Mouse (Mus musculus): Measurements from ENCODE around the gene Gm5678. TPM values are rescaled to one million over a fixed set of nuclear protein-coding genes. Genes with fewer than 3 reads are reported as not detected.

The Gm5678 gene
- polyA plus RNA-seq, 1 experiment from 2014 or later: not detected

DNA sequence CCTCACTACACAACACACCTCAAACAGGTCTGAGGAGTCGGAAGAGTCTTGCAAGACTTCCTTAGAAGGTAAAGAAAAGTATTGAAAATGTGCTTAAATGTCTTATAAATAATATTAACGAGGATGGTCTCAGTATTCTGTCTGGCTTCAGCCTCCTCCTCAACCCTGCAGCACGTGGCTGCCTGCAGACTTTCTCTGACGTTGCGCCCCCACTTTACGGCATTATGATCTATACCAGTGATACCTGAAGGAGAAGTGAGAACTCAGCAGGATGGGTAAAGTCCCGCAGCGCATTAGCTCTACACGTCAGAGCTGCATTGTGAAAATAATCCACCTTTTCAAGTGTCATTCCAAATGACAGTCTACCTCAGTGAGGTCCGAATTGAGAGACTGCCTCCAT, 33.4 kb upstream of the Gm5678 start:
- WGBS: 92% methylated on average over 10 of the region's 10 CpGs
- ATAC-seq: no peak
- H3K4me1 ChIP-seq (replicated peaks): no peaks in the 10 kb centered on the region

DNA sequence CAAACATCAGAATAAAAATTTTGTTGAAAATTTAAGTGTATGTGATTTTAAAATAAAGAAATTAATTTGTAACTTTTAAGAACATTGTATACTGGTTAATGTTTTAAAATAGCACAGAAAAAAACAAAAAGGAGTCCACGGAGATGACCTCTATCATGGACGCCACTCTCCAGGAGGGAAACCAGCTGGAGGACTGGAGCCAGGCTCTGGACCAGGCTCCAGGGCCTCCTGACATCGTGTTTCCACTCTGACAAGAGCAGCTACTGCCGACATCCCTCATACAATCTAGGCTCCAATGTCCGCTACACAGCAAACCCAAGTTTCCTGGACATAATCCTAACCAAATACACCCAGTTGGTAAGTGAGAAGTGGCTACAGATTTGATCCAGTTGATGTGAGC, 32.1 kb upstream of the Gm5678 start:
- no peak overlapping the region for H3K9ac ChIP-seq
- H3K9me3 ChIP-seq: no peaks in the 10 kb centered on the region
- no peak for ATAC-seq
- H3K36me3 ChIP-seq: no peaks in the 10 kb centered on the region; the same call in 1 of the 2 replicates
- no peaks in the 10 kb centered on the region for H3K4me1 ChIP-seq (replicated peaks)
- no peak overlapping the region for H3K27ac ChIP-seq
- 84% methylated on average over 5 of the region's 5 CpGs for WGBS
- no peak overlapping the region for H3K4me2 ChIP-seq (replicated peaks)
- H3K27me3 ChIP-seq (replicated peaks): no peaks in the 10 kb centered on the region
- no peak overlapping the region for H3K4me3 ChIP-seq (replicated peaks)

More for the DNA sequence above, 33.4 kb upstream of the Gm5678 start:
- no peaks in the 10 kb centered on the region for H3K9me3 ChIP-seq
- H3K27me3 ChIP-seq (replicated peaks): no peaks in the 10 kb centered on the region
- H3K4me3 ChIP-seq (replicated peaks): no peak overlapping the region
- no peak overlapping the region for H3K27ac ChIP-seq
- H3K4me2 ChIP-seq (replicated peaks): no peak overlapping the region
- peaks cover 4% of the 10 kb centered on the region; the same call in 1 of the 2 replicates for H3K36me3 ChIP-seq
- H3K9ac ChIP-seq: no peak overlapping the region

DNA sequence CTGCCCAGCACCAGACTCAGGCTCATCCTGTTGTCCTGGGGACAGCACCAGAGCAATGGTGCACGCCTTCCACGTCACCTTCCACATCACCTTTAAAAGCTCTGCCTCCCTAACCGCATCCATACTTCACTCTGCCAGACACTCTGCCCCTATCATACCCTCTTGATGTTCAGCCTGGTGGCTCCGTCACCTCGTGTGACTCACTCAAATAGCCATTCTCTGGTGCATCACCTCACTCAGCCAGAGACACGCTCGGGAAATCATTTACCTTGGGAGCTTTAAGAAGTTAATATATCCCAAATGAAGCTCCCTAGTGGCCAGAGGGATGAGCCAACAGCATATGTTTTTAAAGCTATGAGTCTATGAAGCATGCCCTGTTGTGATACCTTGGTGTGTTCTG, 31.1 kb upstream of the Gm5678 start:
- Histone ChIP-seq H3K9me3 (no peaks in the 10 kb centered on the region), H3K9ac (no peak overlapping the region), H3K36me3 (no peaks in the 10 kb centered on the region; the same call in 1 of the 2 replicates), H3K27ac (no peak overlapping the region), H3K4me2 (replicated peaks) (no peak overlapping the region), H3K27me3 (replicated peaks) (no peaks in the 10 kb centered on the region), H3K4me1 (replicated peaks) (no peaks in the 10 kb centered on the region), H3K4me3 (replicated peaks) (no peak overlapping the region)
- ATAC-seq: no peak
- 89% methylated on average over 7 of the region's 7 CpGs for WGBS

DNA sequence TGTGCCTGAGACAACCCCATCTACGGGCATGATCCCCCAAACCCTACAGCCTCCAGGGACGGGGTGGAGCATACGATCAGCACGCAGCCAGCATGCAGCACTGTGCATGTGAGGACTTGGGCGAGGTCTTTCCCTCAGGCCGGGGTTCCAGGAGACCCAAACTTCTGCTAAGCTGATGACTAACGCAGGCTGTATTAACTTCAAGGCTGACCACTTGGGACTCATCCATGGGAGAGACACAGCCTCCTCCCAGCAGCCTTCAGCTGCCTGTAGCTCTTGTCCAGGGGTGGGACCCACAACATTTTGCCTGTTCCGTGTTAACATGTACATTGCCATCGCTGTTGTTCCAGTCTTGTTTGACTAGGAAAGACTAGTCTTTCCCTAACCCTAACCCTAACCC, 30.3 kb upstream of the Gm5678 start:
- H3K4me3 ChIP-seq (replicated peaks): no peak overlapping the region

DNA sequence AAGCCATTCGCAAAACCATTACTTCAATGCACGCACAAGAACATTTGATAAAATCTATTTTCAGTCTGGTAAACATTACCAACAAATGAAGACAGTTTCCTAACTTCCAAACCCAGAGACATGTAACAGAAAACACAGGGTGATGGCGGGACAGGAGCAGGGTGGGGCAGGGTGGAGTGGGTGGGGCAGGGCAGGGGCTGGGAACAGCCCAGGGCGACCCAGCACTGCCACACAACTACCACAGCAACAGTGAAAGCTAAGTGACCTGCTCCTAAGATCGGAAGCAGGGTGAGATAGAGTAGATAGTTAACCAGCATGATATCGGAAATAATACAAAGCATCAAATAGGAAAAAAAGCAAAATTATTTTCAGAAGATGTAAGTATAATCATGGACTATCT, 28.4 kb upstream of the Gm5678 start:
- Histone ChIP-seq H3K9ac (no peak overlapping the region), H3K4me1 (replicated peaks) (peaks cover 2% of the 10 kb centered on the region; the same call in 1 of the 2 replicates), H3K36me3 (no peaks in the 10 kb centered on the region; the same call in 1 of the 2 replicates), H3K9me3 (no peaks in the 10 kb centered on the region), H3K4me2 (replicated peaks) (no peak overlapping the region), H3K27ac (no peak overlapping the region), H3K4me3 (replicated peaks) (no peak overlapping the region), H3K27me3 (replicated peaks) (no peaks in the 10 kb centered on the region)
- WGBS: 83% methylated on average over 6 of the region's 6 CpGs
- no peak for ATAC-seq

More for the DNA sequence above, 30.3 kb upstream of the Gm5678 start:
- Histone ChIP-seq H3K27ac (no peak overlapping the region), H3K9me3 (no peaks in the 10 kb centered on the region), H3K9ac (no peak overlapping the region), H3K4me1 (replicated peaks) (no peaks in the 10 kb centered on the region), H3K4me2 (replicated peaks) (no peak overlapping the region), H3K27me3 (replicated peaks) (no peaks in the 10 kb centered on the region), H3K36me3 (no peaks in the 10 kb centered on the region; the same call in 1 of the 2 replicates)
- 90% methylated on average over 9 of the region's 9 CpGs for WGBS
- ATAC-seq: no peak

DNA sequence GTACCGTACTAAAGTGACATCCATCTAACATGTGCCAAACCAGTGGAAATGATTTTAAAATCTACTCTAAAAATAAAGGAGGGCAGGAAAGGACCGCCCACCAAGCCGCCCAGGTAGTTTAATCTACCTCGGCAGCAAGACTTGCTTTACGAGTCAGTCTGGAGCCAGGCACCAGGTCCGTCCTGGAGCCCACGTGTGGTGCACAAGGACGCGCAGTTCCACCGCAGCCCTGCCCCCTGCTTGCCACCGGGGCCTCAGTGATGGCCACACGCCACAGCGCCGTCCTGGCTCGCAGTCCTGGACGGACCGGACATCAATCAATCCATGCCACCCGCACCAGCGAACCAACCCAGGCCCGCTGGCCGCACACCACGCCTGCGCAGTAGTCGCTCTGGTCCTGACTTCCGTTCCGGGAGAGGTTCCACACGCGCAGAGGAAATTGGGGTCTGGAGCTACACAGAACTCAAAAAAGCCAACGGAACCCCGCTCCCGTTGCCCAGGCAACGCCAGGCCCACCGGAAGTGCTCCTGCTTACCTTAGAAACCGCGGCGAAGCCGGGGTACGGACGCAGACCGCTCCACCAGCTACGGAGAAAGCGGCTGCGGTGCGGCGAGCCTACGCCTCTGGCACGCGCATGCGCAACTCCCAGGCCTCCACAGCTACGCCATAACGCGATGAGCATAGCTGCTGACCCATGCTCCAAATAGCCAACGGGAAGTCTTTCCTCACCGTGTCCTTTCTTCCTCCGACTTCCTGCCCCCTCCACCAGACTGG, 24.3 kb upstream of the Gm5678 start, which contains the start of gene Setd4:
Gene Setd4, minus strand, starts transcription at position 625 of the 774 bp plus-strand sequence.
- Histone ChIP-seq H3K27me3 (replicated peaks) (no peaks in the 10 kb centered on the region), H3K27ac (peak within 1 kb of the TSS; percentile 91), H3K4me1 (replicated peaks) (peaks cover 7% of the 10 kb centered on the region; the same call in 1 of the 2 replicates), H3K9ac (peak within 1 kb of the TSS; percentile 75), H3K4me3 (replicated peaks) (peak within 1 kb of the TSS; percentile 72), H3K4me2 (replicated peaks) (peak within 1 kb of the TSS; percentile 89), H3K36me3 (no peaks in the 10 kb centered on the region), H3K9me3 (no peaks in the 10 kb centered on the region)
- 1% methylated on average over 55 of the region's 55 CpGs for WGBS
- peak; percentile 93 for ATAC-seq

DNA sequence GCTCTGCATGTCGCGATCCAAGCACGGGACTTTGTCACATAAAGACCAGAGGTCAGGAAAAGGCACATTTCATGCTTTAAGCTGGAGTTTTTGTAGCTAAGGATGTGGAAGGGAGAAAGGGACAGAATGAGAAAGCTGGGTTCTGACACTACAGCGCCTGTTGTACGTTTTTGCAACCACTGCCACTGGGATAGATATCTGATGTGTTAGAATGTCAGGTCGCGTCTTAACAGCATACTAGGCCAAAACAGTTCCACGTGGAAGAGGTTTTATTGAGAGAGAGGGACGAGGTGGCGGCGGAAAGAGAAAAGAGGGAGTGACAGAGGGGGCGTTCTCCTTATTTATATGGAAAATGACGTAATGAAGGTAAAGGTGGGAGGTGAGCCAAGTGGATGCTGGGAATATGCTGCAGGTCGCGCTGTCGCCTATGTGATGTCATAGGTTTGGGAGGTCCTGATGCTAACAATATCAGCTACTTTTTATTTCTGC, 23.4 kb upstream of the Gm5678 start:
- Histone ChIP-seq H3K9me3 (no peaks in the 10 kb centered on the region), H3K4me2 (replicated peaks) (peak overlapping the region; percentile 89), H3K27ac (peak overlapping the region; percentile 91), H3K9ac (peak overlapping the region; percentile 75), H3K4me1 (replicated peaks) (peaks cover 11% of the 10 kb centered on the region; the same call in 1 of the 2 replicates), H3K27me3 (replicated peaks) (no peaks in the 10 kb centered on the region), H3K36me3 (no peaks in the 10 kb centered on the region), H3K4me3 (replicated peaks) (peak overlapping the region; percentile 72)
- 6% methylated on average over 16 of the region's 16 CpGs for WGBS
- no peak for ATAC-seq

DNA sequence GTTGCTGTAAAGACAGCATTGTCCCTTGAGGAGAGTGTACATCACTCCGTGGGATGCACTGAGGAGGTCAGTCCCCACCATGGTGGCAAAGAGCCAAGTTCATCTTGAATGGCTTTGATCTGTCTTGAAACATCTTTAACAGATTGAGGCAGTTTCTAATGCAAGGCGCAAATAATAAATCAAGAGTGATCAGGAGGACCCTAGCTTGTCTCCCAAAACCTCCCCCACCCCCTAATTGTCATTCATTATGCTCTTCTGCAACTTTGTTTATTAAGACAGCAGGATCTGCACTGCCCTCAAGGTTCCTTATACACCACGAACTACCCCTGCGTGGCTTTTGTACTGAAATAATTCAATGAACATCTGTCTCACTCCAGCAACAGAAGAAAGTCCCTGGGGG, 22.3 kb upstream of the Gm5678 start, which contains the start of gene Cbr1:
Gene Cbr1, plus strand, starts transcription at position 301 of the 400 bp plus-strand sequence.
- Histone ChIP-seq H3K4me3 (replicated peaks) (peak within 1 kb of the TSS; percentile 72; the same call in 1 of the 2 replicates), H3K36me3 (no peaks in the 10 kb centered on the region), H3K27me3 (replicated peaks) (no peaks in the 10 kb centered on the region), H3K9ac (0 out of 2 replicates have a peak within 1 kb of the TSS, but pooled peaks have one; percentile 75), H3K9me3 (no peaks in the 10 kb centered on the region), H3K4me2 (replicated peaks) (peak within 1 kb of the TSS; percentile 89), H3K27ac (no peak within 1 kb of the TSS), H3K4me1 (replicated peaks) (peaks cover 11% of the 10 kb centered on the region; the same call in 1 of the 2 replicates)
- no peak for ATAC-seq
- 71% methylated on average over 4 of the region's 4 CpGs for WGBS

DNA sequence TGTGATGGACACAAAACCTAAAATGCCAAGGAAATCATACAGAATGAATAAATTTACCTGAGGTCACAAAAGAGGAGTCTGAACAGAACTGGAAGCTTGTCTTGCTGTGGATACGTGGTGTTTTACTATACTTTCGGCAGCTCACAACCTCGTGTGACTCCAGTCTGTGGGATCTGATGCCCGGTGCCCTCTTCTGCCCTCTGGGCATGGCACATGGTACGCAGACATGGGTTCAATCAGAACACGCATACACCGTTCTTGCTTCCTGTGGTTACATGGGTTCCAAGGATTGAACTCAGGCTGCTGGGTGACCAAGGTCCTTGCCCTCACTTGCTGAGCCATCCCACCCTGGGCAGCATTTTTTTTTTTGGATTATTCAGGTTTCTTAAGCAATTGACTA, 21.8 kb upstream of the Gm5678 start:
- Histone ChIP-seq H3K4me1 (replicated peaks) (peaks cover 11% of the 10 kb centered on the region; the same call in 1 of the 2 replicates), H3K4me2 (replicated peaks) (no peak overlapping the region), H3K27ac (no peak overlapping the region), H3K36me3 (no peaks in the 10 kb centered on the region), H3K4me3 (replicated peaks) (no peak overlapping the region), H3K9me3 (no peaks in the 10 kb centered on the region), H3K27me3 (replicated peaks) (no peaks in the 10 kb centered on the region), H3K9ac (no peak overlapping the region)
- no peak for ATAC-seq
- 89% methylated on average over 7 of the region's 7 CpGs for WGBS

DNA sequence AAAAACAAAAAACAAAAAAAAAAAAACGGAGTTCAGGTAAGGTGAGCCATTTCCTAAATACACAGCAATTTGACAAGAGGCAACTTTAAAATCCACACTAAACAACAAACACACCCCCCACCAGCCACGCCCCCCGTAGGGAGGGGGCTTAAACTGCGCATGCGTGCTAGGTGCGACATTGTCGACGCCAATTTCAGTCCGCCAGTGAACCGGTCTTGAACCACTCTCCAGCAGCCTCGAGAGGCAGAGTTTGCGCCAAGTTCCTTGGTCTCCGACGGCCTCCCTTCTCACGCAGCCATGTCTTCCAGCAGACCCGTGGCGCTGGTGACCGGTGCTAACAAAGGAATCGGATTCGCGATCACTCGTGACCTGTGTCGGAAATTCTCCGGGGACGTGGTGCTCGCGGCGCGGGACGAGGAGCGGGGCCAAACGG, 20.2 kb upstream of the Gm5678 start:
- H3K27me3 ChIP-seq (replicated peaks): no peaks in the 10 kb centered on the region
- H3K9ac ChIP-seq: peak overlapping the region; percentile 72
- H3K4me3 ChIP-seq (replicated peaks): peak overlapping the region; percentile 61
- no peaks in the 10 kb centered on the region for H3K36me3 ChIP-seq
- peak overlapping the region; percentile 79 for H3K4me2 ChIP-seq (replicated peaks)
- peak; percentile 31 for ATAC-seq
- whole genome bisulfite sequencing: under 1% methylated on average over 32 of the region's 32 CpGs
- H3K4me1 ChIP-seq (replicated peaks): peaks cover 11% of the 10 kb centered on the region; the same call in 1 of the 2 replicates
- peak overlapping the region; percentile 70 for H3K27ac ChIP-seq
- no peaks in the 10 kb centered on the region for H3K9me3 ChIP-seq

DNA sequence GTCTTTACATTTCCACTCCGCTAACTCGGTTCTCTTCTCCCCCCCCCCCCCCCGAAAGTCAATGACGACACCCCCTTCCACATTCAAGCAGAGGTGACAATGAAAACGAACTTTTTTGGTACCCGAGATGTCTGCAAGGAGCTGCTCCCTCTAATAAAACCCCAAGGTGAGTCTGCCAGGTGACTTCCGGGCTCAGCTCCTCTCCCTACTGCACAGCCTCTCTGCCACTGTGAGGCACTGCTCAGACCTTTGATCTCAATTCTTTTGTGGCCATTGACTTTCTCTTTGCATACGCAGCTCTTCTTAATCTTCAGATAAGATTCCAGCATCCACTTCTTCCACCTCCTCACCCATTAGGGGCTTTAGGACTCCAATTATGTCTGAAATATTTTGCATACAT, 19.2 kb upstream of the Gm5678 start:
- H3K27me3 ChIP-seq (replicated peaks): no peaks in the 10 kb centered on the region
- H3K4me3 ChIP-seq (replicated peaks): peak overlapping the region; percentile 61
- no peaks in the 10 kb centered on the region for H3K36me3 ChIP-seq
- peaks cover 11% of the 10 kb centered on the region; the same call in 1 of the 2 replicates for H3K4me1 ChIP-seq (replicated peaks)
- peak; percentile 27; the same call in 1 of the 2 replicates for ATAC-seq
- no peak overlapping the region for H3K27ac ChIP-seq
- peak overlapping the region; percentile 79 for H3K4me2 ChIP-seq (replicated peaks)
- WGBS: 65% methylated on average over 8 of the region's 8 CpGs
- no peaks in the 10 kb centered on the region for H3K9me3 ChIP-seq
- no peak overlapping the region for H3K9ac ChIP-seq

DNA sequence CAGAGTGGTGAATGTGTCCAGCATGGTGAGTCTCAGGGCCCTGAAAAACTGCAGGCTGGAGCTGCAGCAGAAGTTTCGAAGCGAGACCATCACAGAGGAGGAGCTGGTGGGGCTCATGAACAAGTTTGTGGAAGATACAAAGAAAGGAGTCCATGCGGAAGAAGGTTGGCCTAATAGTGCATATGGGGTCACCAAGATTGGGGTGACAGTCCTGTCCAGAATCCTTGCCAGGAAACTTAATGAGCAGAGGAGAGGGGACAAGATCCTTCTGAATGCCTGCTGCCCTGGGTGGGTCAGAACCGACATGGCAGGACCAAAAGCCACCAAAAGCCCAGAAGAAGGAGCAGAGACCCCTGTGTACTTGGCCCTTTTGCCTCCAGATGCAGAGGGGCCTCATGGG, 18.1 kb upstream of the Gm5678 start:
- ATAC-seq: no peak
- H3K9me3 ChIP-seq: no peaks in the 10 kb centered on the region
- no peak overlapping the region for H3K4me3 ChIP-seq (replicated peaks)
- no peak overlapping the region for H3K27ac ChIP-seq
- peaks cover 6% of the 10 kb centered on the region; the same call in 1 of the 2 replicates for H3K4me1 ChIP-seq (replicated peaks)
- H3K4me2 ChIP-seq (replicated peaks): no peak overlapping the region
- H3K9ac ChIP-seq: no peak overlapping the region
- H3K36me3 ChIP-seq: no peaks in the 10 kb centered on the region
- WGBS: 90% methylated on average over 4 of the region's 4 CpGs
- no peaks in the 10 kb centered on the region for H3K27me3 ChIP-seq (replicated peaks)
